Mouse (Mus musculus) heart, embryonic 14.5 days (tissue): ENCODE data around the gene Agpat1. TPM values are rescaled to one million over a fixed set of nuclear protein-coding genes. Genes with fewer than 3 reads are reported as not detected.

Experiments used
- ATAC-seq: fragments of 200-750 bp; cut with Nextera tagmentation; 2 replicates; pipeline ENCODE4 v1.8.0; 2017; ENCODE audit warnings: low read depth, moderate TSS enrichment; ENCODE audit not compliant: insufficient number of reproducible peaks, insufficient read depth, low FRiP score
- H3K27ac ChIP-seq, 2 experiments: fragments of 200-500 bp in 1 of 2; fragments of 300-500 bp in 1 of 2; sonication (generic) in 1 of 2; replicated peaks in 1 of 2; 2 replicates each; pipeline ENCODE4 v1.5.1; 2012 to 2014; ENCODE audit warnings: low read depth in 2 of 2, low read length in 2 of 2, control low read depth in 1 of 2, mild to moderate bottlenecking in 1 of 2, mixed read lengths in 1 of 2; ENCODE audit not compliant: control insufficient read depth in 1 of 2, insufficient read depth in 1 of 2
- H3K27me3 ChIP-seq: fragments of 300-500 bp; sonication (generic); 2 replicates; pipeline ENCODE4 v1.6.1; 2014; ENCODE audit warnings: mild to moderate bottlenecking, low read length, control low read depth; ENCODE audit not compliant: control insufficient read depth, insufficient read depth
- H3K36me3 ChIP-seq: fragments of 300-500 bp; sonication (generic); 2 replicates; pipeline ENCODE4 v1.6.1; 2014; ENCODE audit warnings: mild to moderate bottlenecking, control low read depth, low read length, mixed read lengths; ENCODE audit not compliant: control insufficient read depth, insufficient read depth
- H3K4me1 ChIP-seq, 2 experiments: fragments of 200-500 bp in 1 of 2; fragments of 300-500 bp in 1 of 2; sonication (generic) in 1 of 2; 2 replicates each; pipeline ENCODE4 v1.6.1; 2012 to 2014; ENCODE audit warnings: low read length in 2 of 2, control low read depth in 1 of 2, mixed read lengths in 1 of 2; ENCODE audit not compliant: control insufficient read depth in 2 of 2, insufficient read depth in 2 of 2
- H3K4me2 ChIP-seq: fragments of 300-500 bp; sonication (generic); 2 replicates; pipeline ENCODE4 v1.6.1; 2014; ENCODE audit warnings: mild to moderate bottlenecking, low read length
- H3K4me3 ChIP-seq, 2 experiments: fragments of 200-500 bp in 1 of 2; fragments of 300-500 bp in 1 of 2; sonication (generic) in 1 of 2; 2 replicates each; pipeline ENCODE4 v1.5.1; 2012 to 2014; ENCODE audit warnings: low read length in 2 of 2, mild to moderate bottlenecking in 2 of 2, control low read depth in 1 of 2, low read depth in 1 of 2, moderate library complexity in 1 of 2; ENCODE audit not compliant: control insufficient read depth in 1 of 2, insufficient read depth in 1 of 2
- H3K9ac ChIP-seq: fragments of 300-500 bp; sonication (generic); 2 replicates; pipeline ENCODE4 v1.6.1; 2014; ENCODE audit warnings: mild to moderate bottlenecking, low read length
- H3K9me3 ChIP-seq: fragments of 300-500 bp; sonication (generic); 2 replicates; pipeline ENCODE4 v1.6.1; 2016; ENCODE audit warnings: low read length, control low read depth; ENCODE audit not compliant: control insufficient read depth
- WGBS: fragments of 180-500 bp; shearing (Covaris S2); extraction: QIAGEN DNeasy Blood & Tissue Kit; methylation state at CpG from one replicate; pipeline ENCODE4 v1.1.7; 2014; 5-methylcytosine and 5-hydroxymethylcytosine counted together
- polyA plus RNA-seq: library from polyadenylated mRNA; unstranded; fragments of >200 nt; fragmentation: Nextera tagmentation; extraction: Ambion mirVana; gene quantifications from 2 replicates; pipeline ENCODE4 v1.2.1, GENCODE M21; 2014

Gene Agpat1
- polyA plus RNA-seq: 26.1 and 54.4 TPM in 2 replicates

DNA sequence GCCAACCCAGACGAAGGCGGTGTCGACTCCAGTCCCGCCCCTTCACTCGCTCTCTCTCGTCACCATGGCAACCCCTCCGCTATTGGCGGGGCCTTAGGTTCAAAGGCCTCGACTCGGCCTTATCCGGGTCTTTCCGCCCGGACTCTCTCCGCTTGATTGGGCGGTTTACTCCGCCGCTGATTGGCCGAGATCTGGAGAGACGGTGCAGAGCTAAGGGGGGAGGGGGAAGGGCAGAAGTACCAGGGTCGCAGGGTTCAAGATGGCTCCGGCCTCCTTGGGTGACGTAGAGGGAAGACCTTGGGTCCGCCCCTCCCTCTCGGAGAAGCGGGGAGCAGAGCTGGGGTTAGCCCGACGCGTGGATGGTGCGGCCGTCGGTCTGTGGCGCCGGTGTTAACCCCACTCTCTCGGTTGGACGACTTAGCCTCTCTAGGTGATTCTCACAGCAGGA is at the start of gene Agpat1:
Gene Agpat1, plus strand, starts transcription at position 202 of the 448 bp plus-strand sequence.
- WGBS: under 1% methylated on average over 35 of the region's 35 CpGs
- peak within 1 kb of the TSS; percentile 87 to 90 for H3K27ac ChIP-seq
- no peaks in the 10 kb centered on the region for H3K27me3 ChIP-seq
- H3K4me1 ChIP-seq: peaks cover 17 to 41% of the 10 kb centered on the region in 2 experiments
- H3K4me3 ChIP-seq: peak within 1 kb of the TSS; percentile 90 to 96
- H3K4me2 ChIP-seq: peak within 1 kb of the TSS; percentile 94
- H3K36me3 ChIP-seq: peaks cover 22% of the 10 kb centered on the region
- peak; percentile 90 for ATAC-seq
- H3K9me3 ChIP-seq: no peaks in the 10 kb centered on the region
- H3K9ac ChIP-seq: peak within 1 kb of the TSS; percentile 95

DNA sequence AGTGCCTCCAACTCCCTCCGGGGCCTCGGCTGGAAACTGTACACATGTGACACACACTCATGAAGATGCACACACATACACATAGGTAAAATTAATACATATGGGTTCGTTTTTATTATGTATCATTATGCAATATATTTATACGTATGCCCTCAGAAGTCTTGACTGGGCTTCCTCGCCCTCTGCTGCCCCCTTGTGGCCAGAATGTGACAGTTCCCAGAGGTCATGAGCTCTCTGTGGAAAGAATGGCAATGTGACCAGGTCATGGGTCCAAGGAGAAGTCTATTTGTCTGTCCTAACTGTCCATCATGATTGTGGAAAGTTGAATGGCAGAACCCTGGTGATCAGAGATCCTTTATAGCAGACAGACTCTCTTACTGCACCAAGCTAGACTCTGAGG is 48.6 kb upstream of the Agpat1 start:
- Histone ChIP-seq H3K9ac (no peak overlapping the region), H3K9me3 (0 out of 2 replicates have a peak, but pooled peaks cover under 1% of the 10 kb centered on the region), H3K27ac (no peak overlapping the region), H3K36me3 (no peaks in the 10 kb centered on the region), H3K4me2 (no peak overlapping the region), H3K4me1 (no peaks in the 10 kb centered on the region), H3K4me3 (no peak overlapping the region), H3K27me3 (no peaks in the 10 kb centered on the region)
- 24% methylated on average over 5 of the region's 5 CpGs for WGBS
- ATAC-seq: no peak

DNA sequence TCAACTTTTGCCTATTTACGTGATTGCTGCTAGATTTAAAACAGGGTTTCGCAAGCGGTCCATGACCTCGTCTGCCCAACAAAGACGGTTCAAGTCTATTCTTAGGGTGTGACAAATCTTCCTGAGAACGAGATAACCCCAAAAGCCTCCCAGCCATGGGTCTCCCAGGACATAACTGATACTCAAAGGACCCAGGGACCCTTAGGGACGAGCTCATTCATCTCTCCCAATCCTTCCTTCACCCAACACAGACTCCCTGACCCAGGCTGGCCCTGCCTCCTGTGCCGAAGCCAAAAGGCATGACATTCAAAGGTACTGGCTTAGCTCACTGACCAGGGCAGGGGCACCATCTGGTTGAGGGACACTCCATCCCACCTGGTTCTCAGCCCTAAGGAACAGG is 47.7 kb upstream of the Agpat1 start:
- H3K9me3 ChIP-seq: 0 out of 2 replicates have a peak, but pooled peaks cover 2% of the 10 kb centered on the region
- WGBS: 69% methylated on average over 8 of the region's 8 CpGs
- H3K4me2 ChIP-seq: no peak overlapping the region
- no peak overlapping the region for H3K9ac ChIP-seq
- H3K4me3 ChIP-seq: no peak overlapping the region
- no peaks in the 10 kb centered on the region; a peak in 1 of 4 replicates for H3K4me1 ChIP-seq
- no peaks in the 10 kb centered on the region for H3K36me3 ChIP-seq
- H3K27me3 ChIP-seq: no peaks in the 10 kb centered on the region
- no peak overlapping the region for H3K27ac ChIP-seq
- ATAC-seq: no peak

DNA sequence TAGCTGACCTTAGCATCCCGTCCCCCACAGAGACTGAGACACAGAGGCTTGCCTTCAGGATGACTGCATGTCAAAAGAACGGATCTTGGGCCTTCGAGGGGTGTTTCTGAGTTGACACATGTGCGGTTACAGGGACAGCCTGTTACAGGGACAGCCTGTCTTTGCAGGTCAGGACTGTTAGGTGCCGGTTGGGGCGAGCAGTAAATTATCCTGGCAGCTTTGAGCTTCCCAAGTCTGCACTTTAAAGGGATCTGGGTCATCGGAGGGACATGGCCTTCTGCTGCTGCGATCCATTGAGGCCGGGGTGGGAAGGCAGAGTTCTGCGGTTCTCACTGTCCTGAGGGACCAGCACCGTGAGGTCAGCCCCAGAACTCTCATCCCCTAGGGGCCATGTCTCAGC is 46.7 kb upstream of the Agpat1 start:
- no peak overlapping the region for H3K9ac ChIP-seq
- H3K4me3 ChIP-seq: no peak overlapping the region
- H3K4me1 ChIP-seq: no peaks in the 10 kb centered on the region; a peak in 1 of 4 replicates
- 74% methylated on average over 11 of the region's 11 CpGs for WGBS
- no peak for ATAC-seq
- H3K4me2 ChIP-seq: no peak overlapping the region
- no peaks in the 10 kb centered on the region for H3K36me3 ChIP-seq
- no peaks in the 10 kb centered on the region for H3K27me3 ChIP-seq
- H3K27ac ChIP-seq: no peak overlapping the region
- 0 out of 2 replicates have a peak, but pooled peaks cover 2% of the 10 kb centered on the region for H3K9me3 ChIP-seq

DNA sequence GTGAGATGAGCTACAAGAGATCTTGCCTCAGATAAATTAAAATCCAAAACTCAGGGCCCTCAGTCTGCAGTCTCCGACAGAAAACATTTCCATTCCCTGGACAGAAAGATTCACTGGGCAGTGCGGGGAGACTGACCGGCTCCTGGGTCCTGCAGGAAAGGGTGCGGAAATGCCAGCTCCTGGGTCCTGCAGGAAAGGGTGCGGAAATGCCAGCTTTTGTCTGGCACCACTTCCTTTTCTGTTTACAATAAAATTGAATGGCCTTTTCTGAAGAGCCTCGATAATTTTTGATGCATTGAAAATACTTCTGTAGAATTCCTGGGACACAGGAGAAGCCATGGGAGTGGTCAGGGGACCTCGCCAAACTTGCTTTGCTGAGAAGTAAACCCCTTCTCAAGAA is 44.9 kb upstream of the Agpat1 start:
- Histone ChIP-seq H3K4me2 (no peak overlapping the region), H3K4me3 (no peak overlapping the region), H3K36me3 (no peaks in the 10 kb centered on the region), H3K27me3 (no peaks in the 10 kb centered on the region), H3K9ac (no peak overlapping the region), H3K9me3 (0 out of 2 replicates have a peak, but pooled peaks cover 2% of the 10 kb centered on the region), H3K27ac (no peak overlapping the region), H3K4me1 (peaks cover 3% of the 10 kb centered on the region in 2 experiments; a peak in 3 of 4 replicates)
- ATAC-seq: no peak
- 81% methylated on average over 7 of the region's 7 CpGs for WGBS

DNA sequence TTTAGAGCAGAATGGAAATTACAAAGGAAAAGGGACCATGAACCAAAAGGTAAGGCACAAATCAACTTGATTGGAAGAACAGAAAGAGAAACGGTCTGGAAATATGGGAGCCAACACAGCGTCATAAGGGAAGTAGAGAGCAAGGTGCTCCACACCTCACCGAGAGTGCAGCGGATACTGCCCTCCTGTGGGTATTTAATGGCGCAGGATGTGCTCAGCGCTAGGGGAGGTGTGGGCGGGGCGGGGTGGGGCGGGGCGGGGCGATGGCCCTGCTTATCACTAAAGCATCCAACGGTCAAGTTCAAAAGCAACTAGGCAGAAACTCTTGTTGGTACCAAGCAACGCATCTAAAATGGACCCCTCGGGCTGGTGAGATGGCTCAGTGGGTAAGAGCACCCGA is 44.2 kb upstream of the Agpat1 start:
- H3K27ac ChIP-seq: no peak overlapping the region
- no peaks in the 10 kb centered on the region for H3K36me3 ChIP-seq
- no peaks in the 10 kb centered on the region for H3K27me3 ChIP-seq
- WGBS: 26% methylated on average over 15 of the region's 15 CpGs
- no peak overlapping the region for H3K4me3 ChIP-seq
- no peak overlapping the region for H3K9ac ChIP-seq
- ATAC-seq: no peak
- H3K9me3 ChIP-seq: 0 out of 2 replicates have a peak, but pooled peaks cover 2% of the 10 kb centered on the region
- H3K4me2 ChIP-seq: no peak overlapping the region
- peaks cover 8% of the 10 kb centered on the region in 2 experiments for H3K4me1 ChIP-seq

DNA sequence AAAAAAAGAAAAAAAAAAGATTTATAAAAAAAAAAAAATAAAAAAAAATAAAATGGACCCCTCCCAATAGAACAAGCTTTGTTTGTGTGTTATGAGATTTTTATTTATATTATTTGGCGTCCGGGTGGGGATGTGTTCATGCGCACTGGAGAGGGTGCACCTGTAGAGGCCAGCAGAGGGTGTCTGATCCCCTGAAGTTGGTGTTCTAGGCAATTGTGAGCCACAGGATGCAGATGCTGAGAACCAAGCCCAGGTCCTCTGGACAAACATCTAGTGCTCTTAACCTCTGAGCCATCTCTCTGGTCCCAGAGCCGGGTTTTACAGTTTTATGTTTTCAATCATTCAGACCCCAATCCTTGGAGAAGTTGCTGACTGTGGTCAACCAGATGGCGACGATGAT is 43.6 kb upstream of the Agpat1 start:
- no peak overlapping the region for H3K9ac ChIP-seq
- H3K4me3 ChIP-seq: no peak overlapping the region
- ATAC-seq: no peak
- H3K4me2 ChIP-seq: no peak overlapping the region
- H3K27ac ChIP-seq: 0 out of 4 replicates have a peak overlapping the region, but pooled peaks of 1 of the 2 experiments have one; percentile 55
- no peaks in the 10 kb centered on the region for H3K36me3 ChIP-seq
- H3K9me3 ChIP-seq: 0 out of 2 replicates have a peak, but pooled peaks cover 2% of the 10 kb centered on the region
- WGBS: 87% methylated on average over 6 of the region's 6 CpGs
- no peaks in the 10 kb centered on the region for H3K27me3 ChIP-seq
- peaks cover 8 to 11% of the 10 kb centered on the region in 2 experiments for H3K4me1 ChIP-seq

DNA sequence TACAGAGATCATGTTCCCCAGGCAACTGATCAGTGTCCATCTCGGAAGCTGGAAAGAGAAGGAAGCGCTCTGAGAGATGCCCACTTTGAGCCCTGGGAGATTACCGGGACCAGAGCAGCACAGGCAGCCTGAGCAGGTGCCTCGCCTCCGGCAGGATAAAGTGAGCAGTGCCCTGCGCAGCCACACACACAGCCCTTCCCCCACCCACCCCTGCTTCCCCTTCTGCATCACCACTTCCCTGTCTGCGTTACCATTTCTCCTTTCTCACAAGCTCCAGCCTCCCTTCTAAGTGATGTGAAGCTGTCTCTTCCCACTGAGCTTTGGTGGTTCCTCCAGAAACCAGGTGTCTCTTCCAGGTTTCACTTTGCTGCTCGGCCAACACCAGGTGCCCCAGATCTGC is 42.9 kb upstream of the Agpat1 start:
- 0 out of 2 replicates have a peak, but pooled peaks cover 2% of the 10 kb centered on the region for H3K9me3 ChIP-seq
- H3K4me1 ChIP-seq: peaks cover 8 to 11% of the 10 kb centered on the region in 2 experiments
- H3K9ac ChIP-seq: no peak overlapping the region
- no peaks in the 10 kb centered on the region for H3K27me3 ChIP-seq
- ATAC-seq: no peak
- peak overlapping the region in 1 of 2 experiments; percentile 55; a peak in 2 of 4 replicates for H3K27ac ChIP-seq
- 41% methylated on average over 8 of the region's 8 CpGs for WGBS
- peak overlapping the region; percentile 34; the same call in 1 of the 2 replicates for H3K4me2 ChIP-seq
- H3K4me3 ChIP-seq: no peak overlapping the region
- no peaks in the 10 kb centered on the region for H3K36me3 ChIP-seq
